Mouse (Mus musculus): ENCODE data around the gene C1rl. TPM values are rescaled to one million over a fixed set of nuclear protein-coding genes. Genes with fewer than 3 reads are reported as not detected.
A peak's percentile ranks its signal among the peaks of the same experiment; 100 is the strongest.
"Not testable (repeated sequence)": the region's sequence is repeated elsewhere in the genome, so short reads cannot be mapped to it uniquely, and the experiment has no call there.

The C1rl gene
- polyA plus RNA-seq, 1 experiment from 2014 or later, result 0.78 TPM

GRCm38 (mm10) chr6:124463881-124464291, 29.0 kb upstream of the C1rl start:
- TF ChIP-seq CTCF (IDR thresholded peaks at IDR 0.05; ENCODE audit: low read depth), result no peak
- Histone ChIP-seq H3K4me1 (ENCODE audit: insufficient read depth) (no peaks in the 10 kb centered on the region), H3K9me3 (ENCODE audit: low read depth, low read length) (no peaks in the 10 kb centered on the region), H3K27me3 (ENCODE audit: insufficient read depth, low read length) (no peaks in the 10 kb centered on the region; the same call in 1 of the 2 replicates), H3K9ac (no peak overlapping the region), H3K27ac (ENCODE audit: low read depth) (no peak overlapping the region), H3K4me3 (ENCODE audit: low read depth, low read length) (peak overlapping the region; percentile 44; the same call in 1 of the 2 replicates), H3K4me2 (peak overlapping the region; percentile 75), H3K36me3 (ENCODE audit: insufficient read depth) (no peaks in the 10 kb centered on the region)
- WGBS, result 25% methylated on average over 8 of the region's 8 CpGs
- DNase-seq, result no peak
- no peak for ATAC-seq (ENCODE audit: insufficient read depth)

- no peak for TF ChIP-seq CTCF (IDR thresholded peaks at IDR 0.05; ENCODE audit: low read depth)
- H3K9ac ChIP-seq, result peak within 1 kb of the TSS; percentile 53
- H3K4me3 ChIP-seq (ENCODE audit: low read depth, low read length), result peak within 1 kb of the TSS; percentile 44
- peak; percentile 97 for ATAC-seq (ENCODE audit: insufficient read depth)
- H3K4me2 ChIP-seq, result peak within 1 kb of the TSS; percentile 75
- 4% methylated on average over 27 of the region's 27 CpGs for WGBS
- no peaks in the 10 kb centered on the region; the same call in 1 of the 2 replicates for H3K27me3 ChIP-seq (ENCODE audit: insufficient read depth, low read length)
- H3K27ac ChIP-seq (ENCODE audit: low read depth), result no peak within 1 kb of the TSS
- H3K36me3 ChIP-seq (ENCODE audit: insufficient read depth), result no peaks in the 10 kb centered on the region
- H3K4me1 ChIP-seq (ENCODE audit: insufficient read depth), result no peaks in the 10 kb centered on the region
- H3K9me3 ChIP-seq (ENCODE audit: low read depth, low read length), result no peaks in the 10 kb centered on the region
- DNase-seq, result peak; percentile 84
Observed at GRCm38 (mm10) chr6:124464305-124465271, 28.3 kb upstream of the C1rl start, which contains the start of gene Clstn3. Gene Clstn3, minus strand, starts transcription at chr6:124464794.

GRCm38 (mm10) chr6:124465299-124465698, 27.6 kb upstream of the C1rl start:
- ATAC-seq (ENCODE audit: insufficient read depth) (no peak), DNase-seq (no peak)
- Histone ChIP-seq H3K4me2 (peak overlapping the region; percentile 75), H3K36me3 (ENCODE audit: insufficient read depth) (no peaks in the 10 kb centered on the region), H3K9ac (peak overlapping the region; percentile 53), H3K9me3 (ENCODE audit: low read depth, low read length) (no peaks in the 10 kb centered on the region), H3K4me1 (ENCODE audit: insufficient read depth) (no peaks in the 10 kb centered on the region), H3K27me3 (ENCODE audit: insufficient read depth, low read length) (no peaks in the 10 kb centered on the region; the same call in 1 of the 2 replicates), H3K27ac (ENCODE audit: low read depth) (no peak overlapping the region), H3K4me3 (ENCODE audit: low read depth, low read length) (peak overlapping the region; percentile 44)
- no peak for TF ChIP-seq CTCF (IDR thresholded peaks at IDR 0.05; ENCODE audit: low read depth)
- 35% methylated on average over 6 of the region's 6 CpGs for WGBS

- H3K4me2 ChIP-seq, result no peak overlapping the region
- H3K27ac ChIP-seq (ENCODE audit: low read depth), result no peak overlapping the region
- H3K9me3 ChIP-seq (ENCODE audit: low read depth, low read length), result no peaks in the 10 kb centered on the region
- no peak for DNase-seq
- 72% methylated on average over 6 of the region's 6 CpGs for WGBS
- no peak for TF ChIP-seq CTCF (IDR thresholded peaks at IDR 0.05; ENCODE audit: low read depth)
- H3K4me1 ChIP-seq (ENCODE audit: insufficient read depth), result no peaks in the 10 kb centered on the region
- H3K9ac ChIP-seq, result no peak overlapping the region
- H3K4me3 ChIP-seq (ENCODE audit: low read depth, low read length), result no peak overlapping the region
- no peaks in the 10 kb centered on the region for H3K36me3 ChIP-seq (ENCODE audit: insufficient read depth)
- ATAC-seq (ENCODE audit: insufficient read depth), result no peak
- no peaks in the 10 kb centered on the region; the same call in 1 of the 2 replicates for H3K27me3 ChIP-seq (ENCODE audit: insufficient read depth, low read length)
Observed at GRCm38 (mm10) chr6:124465729-124466128, 27.2 kb upstream of the C1rl start.

- WGBS, result 86% methylated on average over 3 of the region's 3 CpGs
- H3K4me1 ChIP-seq (ENCODE audit: insufficient read depth), result no peaks in the 10 kb centered on the region
- no peaks in the 10 kb centered on the region for H3K9me3 ChIP-seq (ENCODE audit: low read depth, low read length)
- DNase-seq (no peak), ATAC-seq (ENCODE audit: insufficient read depth) (no peak)
- H3K9ac ChIP-seq, result no peak overlapping the region
- no peak overlapping the region for H3K4me2 ChIP-seq
- no peaks in the 10 kb centered on the region for H3K27me3 ChIP-seq (ENCODE audit: insufficient read depth, low read length)
- H3K4me3 ChIP-seq (ENCODE audit: low read depth, low read length), result no peak overlapping the region
- TF ChIP-seq CTCF (IDR thresholded peaks at IDR 0.05; ENCODE audit: low read depth), result no peak
- H3K36me3 ChIP-seq (ENCODE audit: insufficient read depth), result no peaks in the 10 kb centered on the region
- H3K27ac ChIP-seq (ENCODE audit: low read depth), result no peak overlapping the region
Observed at GRCm38 (mm10) chr6:124471121-124471520, 21.8 kb upstream of the C1rl start.

GRCm38 (mm10) chr6:124471783-124472638, 20.9 kb upstream of the C1rl start:
- not testable (repeated sequence) for H3K4me2 ChIP-seq; ATAC-seq (ENCODE audit: insufficient read depth); H3K4me1 ChIP-seq (ENCODE audit: insufficient read depth); H3K9ac ChIP-seq; H3K27ac ChIP-seq (ENCODE audit: low read depth); H3K27me3 ChIP-seq (ENCODE audit: insufficient read depth, low read length); H3K4me3 ChIP-seq (ENCODE audit: low read depth, low read length); H3K9me3 ChIP-seq (ENCODE audit: low read depth, low read length); H3K36me3 ChIP-seq (ENCODE audit: insufficient read depth); DNase-seq
- 72% methylated on average over 6 of the region's 6 CpGs for WGBS
